Mouse (Mus musculus) midbrain, embryonic 14.5 days (tissue): ENCODE measurements around the gene Lyzl4. TPM values are rescaled to one million over a fixed set of nuclear protein-coding genes. Genes with fewer than 3 reads are reported as not detected.
"Not testable (repeated sequence)": the region's sequence is repeated elsewhere in the genome, so short reads cannot be mapped to it uniquely, and the experiment has no call there.

Source experiments
- ATAC-seq: fragments of 200-750 bp; cut with Nextera tagmentation; 2 replicates; pipeline ENCODE4 v1.8.0; 2017; ENCODE audit warnings: moderate number of reproducible peaks, moderate library complexity; ENCODE audit not compliant: low FRiP score, low TSS enrichment
- DNase-seq: peaks from one replicate; pipeline ENCODE4 v3.0.0-alpha.2; 2015
- H3K27ac ChIP-seq: fragments of 300-500 bp; sonication (generic); replicated peaks from 2 replicates; pipeline ENCODE4 v1.5.1; 2014; ENCODE audit warnings: mild to moderate bottlenecking, low read depth, low read length, moderate library complexity
- H3K27me3 ChIP-seq: fragments of 300-500 bp; sonication (generic); 2 replicates; pipeline ENCODE4 v1.6.1; 2014; ENCODE audit warnings: low read length, control low read depth, mixed read lengths; ENCODE audit not compliant: control insufficient read depth, insufficient read depth
- H3K36me3 ChIP-seq: fragments of 300-500 bp; sonication (generic); 2 replicates; pipeline ENCODE4 v1.6.1; 2014; ENCODE audit warnings: low read length, control low read depth; ENCODE audit not compliant: control insufficient read depth, insufficient read depth
- H3K4me1 ChIP-seq: fragments of 300-500 bp; sonication (generic); 2 replicates; pipeline ENCODE4 v1.6.1; 2014; ENCODE audit warnings: mild to moderate bottlenecking, antibody characterized with exemption, low read length, control low read depth; ENCODE audit not compliant: control insufficient read depth, insufficient read depth
- H3K4me2 ChIP-seq: fragments of 300-500 bp; sonication (generic); 2 replicates; pipeline ENCODE4 v1.6.1; 2014; ENCODE audit warnings: mild to moderate bottlenecking, low read length, moderate library complexity
- H3K4me3 ChIP-seq: fragments of 300-500 bp; sonication (generic); replicated peaks from 2 replicates; pipeline ENCODE4 v1.5.1; 2014; ENCODE audit warnings: low read depth, low read length
- H3K9ac ChIP-seq: fragments of 300-500 bp; sonication (generic); replicated peaks from 2 replicates; pipeline ENCODE4 v1.6.1; 2014; ENCODE audit warnings: mild to moderate bottlenecking, low read length, moderate library complexity
- H3K9me3 ChIP-seq: fragments of 300-500 bp; sonication (generic); 2 replicates; pipeline ENCODE4 v1.6.1; 2016; ENCODE audit warnings: low read length, control low read depth, mixed read lengths; ENCODE audit not compliant: control insufficient read depth
- WGBS: fragments of 180-500 bp; shearing (Covaris S2); extraction: QIAGEN DNeasy Blood & Tissue Kit; methylation state at CpG from one replicate; pipeline ENCODE4 v1.1.7; 2014; 5-methylcytosine and 5-hydroxymethylcytosine counted together
- polyA plus RNA-seq: library from polyadenylated mRNA; unstranded; fragments of >200 nt; fragmentation: Nextera tagmentation; extraction: Ambion mirVana; gene quantifications from 2 replicates; pipeline ENCODE4 v1.2.1, GENCODE M21; 2014

Lyzl4 gene
- polyA plus RNA-seq, 1 experiment from 2014 or later: not detected

- H3K27ac ChIP-seq: no peak overlapping the region
- WGBS: 41% methylated on average over 6 of the region's 6 CpGs
- DNase-seq (no peak), ATAC-seq (no peak)
- no peak overlapping the region for H3K9ac ChIP-seq
- H3K4me2 ChIP-seq: no peak overlapping the region
- H3K36me3 ChIP-seq: no peaks in the 10 kb centered on the region
- no peaks in the 10 kb centered on the region for H3K9me3 ChIP-seq
- no peaks in the 10 kb centered on the region for H3K4me1 ChIP-seq
- no peaks in the 10 kb centered on the region for H3K27me3 ChIP-seq
- no peak overlapping the region for H3K4me3 ChIP-seq
Observed at GRCm38 (mm10) chr9:121600861-121601427, 41.0 kb downstream of the Lyzl4 start.

DNA sequence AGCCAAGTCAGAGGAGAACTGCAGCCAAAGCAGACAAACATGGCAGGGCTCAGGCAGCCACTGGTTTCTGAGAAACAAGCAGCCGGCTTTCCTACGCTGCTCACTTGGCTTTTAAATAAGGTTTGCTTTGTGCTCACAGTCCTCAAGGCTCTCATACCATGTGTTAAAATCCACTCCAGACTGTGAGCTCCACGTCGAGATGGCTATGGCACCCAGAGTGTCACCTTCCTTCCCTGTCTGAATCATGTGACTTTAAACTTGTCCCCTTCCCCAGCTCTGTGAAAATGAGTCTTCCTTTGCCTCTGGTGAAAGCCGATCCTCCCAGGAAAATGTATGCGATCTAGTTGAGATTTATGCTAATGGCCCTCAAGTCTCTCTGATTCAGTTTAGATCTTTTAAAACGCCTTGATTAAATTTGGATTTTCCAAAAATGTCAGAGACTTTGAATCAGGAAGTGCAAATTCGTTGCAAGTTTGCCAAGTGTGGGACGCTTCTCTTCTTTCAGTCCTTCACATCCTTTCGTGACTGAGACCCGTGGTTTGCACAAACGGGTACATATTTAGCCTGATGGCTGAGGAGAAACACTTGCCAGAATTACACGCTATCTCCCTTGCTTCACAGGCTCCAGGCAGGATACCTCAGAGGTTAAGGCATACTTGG lies 41.6 kb downstream of the Lyzl4 start:
- no peaks in the 10 kb centered on the region for H3K4me1 ChIP-seq
- 58% methylated on average over 13 of the region's 13 CpGs for WGBS
- no peaks in the 10 kb centered on the region for H3K27me3 ChIP-seq
- no peaks in the 10 kb centered on the region for H3K9me3 ChIP-seq
- no peak overlapping the region for H3K27ac ChIP-seq
- H3K9ac ChIP-seq: no peak overlapping the region
- ATAC-seq: no peak
- H3K36me3 ChIP-seq: no peaks in the 10 kb centered on the region
- no peak overlapping the region for H3K4me3 ChIP-seq
- no peak for DNase-seq
- H3K4me2 ChIP-seq: no peak overlapping the region

- ATAC-seq: no peak
Observed at GRCm38 (mm10) chr9:121599551-121599950, 42.3 kb downstream of the Lyzl4 start.

GRCm38 (mm10) chr9:121598106-121598505 lies 43.8 kb downstream of the Lyzl4 start:
- no peak for DNase-seq
- no peaks in the 10 kb centered on the region for H3K9me3 ChIP-seq
- no peak overlapping the region for H3K9ac ChIP-seq
- H3K4me2 ChIP-seq: no peak overlapping the region
- H3K27me3 ChIP-seq: no peaks in the 10 kb centered on the region
- no peaks in the 10 kb centered on the region for H3K4me1 ChIP-seq
- H3K36me3 ChIP-seq: no peaks in the 10 kb centered on the region
- 84% methylated on average over 2 of the region's 2 CpGs for WGBS
- no peak for ATAC-seq
- H3K4me3 ChIP-seq: no peak overlapping the region
- H3K27ac ChIP-seq: no peak overlapping the region

More at GRCm38 (mm10) chr9:121599551-121599950, 42.3 kb downstream of the Lyzl4 start:
- Histone ChIP-seq H3K4me1 (no peaks in the 10 kb centered on the region), H3K9ac (no peak overlapping the region), H3K4me3 (no peak overlapping the region), H3K36me3 (no peaks in the 10 kb centered on the region), H3K9me3 (no peaks in the 10 kb centered on the region), H3K27ac (no peak overlapping the region), H3K4me2 (no peak overlapping the region), H3K27me3 (no peaks in the 10 kb centered on the region)
- DNase-seq: no peak
- WGBS: 73% methylated on average over 6 of the region's 6 CpGs

GRCm38 (mm10) chr9:121594771-121595170 lies 47.1 kb downstream of the Lyzl4 start:
- no peaks in the 10 kb centered on the region for H3K4me1 ChIP-seq
- H3K4me3 ChIP-seq: no peak overlapping the region
- ATAC-seq: no peak
- no peaks in the 10 kb centered on the region for H3K9me3 ChIP-seq
- no peaks in the 10 kb centered on the region for H3K36me3 ChIP-seq
- no peak overlapping the region for H3K27ac ChIP-seq
- H3K27me3 ChIP-seq: no peaks in the 10 kb centered on the region
- no peak overlapping the region for H3K9ac ChIP-seq
- 53% methylated on average over 4 of the region's 4 CpGs for WGBS
- DNase-seq: no peak
- no peak overlapping the region for H3K4me2 ChIP-seq

- not testable (repeated sequence) for H3K9ac ChIP-seq, H3K4me3 ChIP-seq, H3K27me3 ChIP-seq, ATAC-seq, H3K36me3 ChIP-seq, H3K4me1 ChIP-seq, H3K9me3 ChIP-seq, H3K4me2 ChIP-seq, H3K27ac ChIP-seq, DNase-seq
- WGBS: 84% methylated on average over 3 of the region's 3 CpGs
Observed at GRCm38 (mm10) chr9:121593768-121594167, 48.1 kb downstream of the Lyzl4 start.

- DNase-seq (no peak), ATAC-seq (no peak)
- 73% methylated on average over 13 of the region's 13 CpGs for WGBS
- Histone ChIP-seq H3K27ac (no peak overlapping the region), H3K27me3 (no peaks in the 10 kb centered on the region), H3K4me3 (no peak overlapping the region), H3K4me2 (no peak overlapping the region), H3K36me3 (no peaks in the 10 kb centered on the region), H3K9ac (no peak overlapping the region), H3K9me3 (no peaks in the 10 kb centered on the region), H3K4me1 (no peaks in the 10 kb centered on the region)
Observed at GRCm38 (mm10) chr9:121592948-121593550, 48.8 kb downstream of the Lyzl4 start.

- Histone ChIP-seq H3K4me2 (no peak overlapping the region), H3K36me3 (no peaks in the 10 kb centered on the region), H3K9ac (no peak overlapping the region), H3K27me3 (no peaks in the 10 kb centered on the region), H3K4me1 (no peaks in the 10 kb centered on the region), H3K4me3 (no peak overlapping the region), H3K9me3 (no peaks in the 10 kb centered on the region), H3K27ac (no peak overlapping the region)
- ATAC-seq (no peak), DNase-seq (no peak)
- WGBS: 52% methylated on average over 2 of the region's 2 CpGs
Observed at GRCm38 (mm10) chr9:121589533-121589932, 52.4 kb downstream of the Lyzl4 start.

- Histone ChIP-seq H3K9me3 (no peaks in the 10 kb centered on the region), H3K4me2 (no peak overlapping the region), H3K36me3 (no peaks in the 10 kb centered on the region), H3K27ac (no peak overlapping the region), H3K27me3 (no peaks in the 10 kb centered on the region), H3K9ac (no peak overlapping the region), H3K4me3 (no peak overlapping the region), H3K4me1 (no peaks in the 10 kb centered on the region)
- DNase-seq (no peak), ATAC-seq (no peak)
- WGBS: 80% methylated on average over 5 of the region's 5 CpGs
Observed at GRCm38 (mm10) chr9:121574380-121574779, 67.5 kb downstream of the Lyzl4 start.
